Mouse (Mus musculus) hindlimb bud, embryonic 11.5 days (tissue): Measurements from ENCODE around the gene Aff4.
A peak's percentile ranks its signal among the peaks of the same experiment; 100 is the strongest.

Experiments used
- DNase-seq: peaks from one replicate; pipeline ENCODE4 v3.0.0-alpha.2; 2012; ENCODE audit warnings: low read depth, low spot score; ENCODE audit errors: extremely low spot score

Aff4 gene

GRCm38 (mm10) chr11:53457372-53457954, 106.8 kb downstream of the Aff4 start:
- no peak for DNase-seq

- no peak for DNase-seq
Observed at GRCm38 (mm10) chr11:53458996-53459395, 108.4 kb downstream of the Aff4 start.

- DNase-seq = no peak
Observed at GRCm38 (mm10) chr11:53460192-53460591, 109.6 kb downstream of the Aff4 start.

- DNase-seq = no peak
Observed at GRCm38 (mm10) chr11:53461727-53462126, 111.1 kb downstream of the Aff4 start.

GRCm38 (mm10) chr11:53463551-53464424, 113.2 kb downstream of the Aff4 start:
- no peak for DNase-seq

- no peak for DNase-seq
Observed at GRCm38 (mm10) chr11:53466231-53466971, 115.8 kb downstream of the Aff4 start.

- no peak for DNase-seq
Observed at GRCm38 (mm10) chr11:53469294-53469967, 118.8 kb downstream of the Aff4 start.

- DNase-seq = peak; percentile 73
Observed at GRCm38 (mm10) chr11:53469968-53470695, 119.5 kb downstream of the Aff4 start, which contains the start of gene Gm9837. Gm9837 (minus strand) TSS chr11:53470479.
